In the genomic region with DNA sequence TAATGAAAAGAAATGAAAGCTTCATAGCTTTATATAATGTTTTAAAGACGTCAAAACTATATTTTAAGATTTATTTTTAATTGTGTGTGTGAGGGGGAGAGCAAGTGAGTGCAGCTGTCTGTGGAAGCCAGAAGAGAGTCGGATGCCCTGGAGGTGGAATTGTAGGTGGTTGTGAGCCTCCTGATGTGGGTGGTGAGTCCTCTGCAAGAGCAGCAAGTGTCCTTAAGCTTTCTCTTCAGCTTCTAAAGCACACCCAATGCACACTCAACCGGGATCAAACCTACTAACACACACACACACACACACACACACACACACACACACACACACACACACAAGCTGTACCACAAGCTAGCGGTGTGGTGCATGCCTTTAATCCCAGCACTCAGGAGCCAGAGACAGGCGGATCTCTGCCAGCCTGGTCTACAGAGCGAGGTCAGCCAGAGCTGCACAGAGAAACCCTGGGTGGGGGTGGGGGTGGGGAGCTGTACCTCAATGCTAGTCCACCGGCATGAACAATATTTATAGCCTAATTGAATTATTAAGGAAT, we compare ENCODE assay signal across 10 mouse cellular contexts.
DNase-seq lines count a peak whose midpoint lies in the region; ATAC-seq and TF ChIP-seq lines count a peak whose summit lies in the region.
"Had no signal": no experiment of that assay in that cellular context is flagged by ENCODE, and none has a peak within 500 bp of the region (broad histone marks: within the 10 kb centered on the region; RNA-seq: fewer than 3 reads in every experiment).

No protein-coding gene starts in this region.

- H3K4me2 ChIP-seq in heart, embryonic 16.5 days (ENCODE audit: low read depth, low read length): no peak overlapping the region
- H3K4me2 ChIP-seq in stomach, embryonic 14.5 days (replicated peaks; ENCODE audit: low read depth, low read length): no peak overlapping the region
- no peak overlapping the region for H3K4me2 ChIP-seq in stomach, postnatal 0 days (replicated peaks; ENCODE audit: low read depth)

- DNase-seq in heart, postnatal 14 days: no peak
- DNase-seq in stomach, postnatal 0 days (ENCODE audit: low spot score): no peak
- no peak for DNase-seq in limb, embryonic 10.5 days (ENCODE audit: low spot score)
- DNase-seq in adrenal gland, postnatal 10 days: no peak
- DNase-seq in testis, postnatal 10 days (ENCODE audit: low spot score): no peak
- no peak for DNase-seq in kidney, postnatal 36 days
- DNase-seq: liver, postnatal 0 days had no signal

- H3K9me3 ChIP-seq in heart, embryonic 16.5 days (replicated peaks; ENCODE audit: control insufficient read depth, low read length): no peaks in the 10 kb centered on the region
- H3K9me3 ChIP-seq in stomach, embryonic 14.5 days (ENCODE audit: control insufficient read depth, low read depth, low read length): no peaks in the 10 kb centered on the region
- no peaks in the 10 kb centered on the region for H3K9me3 ChIP-seq in stomach, postnatal 0 days (ENCODE audit: control insufficient read depth, low read length)
- H3K9me3 ChIP-seq in limb, embryonic 10.5 days (replicated peaks): no peaks in the 10 kb centered on the region
- H3K9me3 ChIP-seq: G1E had no signal

- no peaks in the 10 kb centered on the region for H3K27me3 ChIP-seq in heart, embryonic 16.5 days (ENCODE audit: control insufficient read depth, insufficient read depth, low read length)
- H3K27me3 ChIP-seq in stomach, embryonic 14.5 days (ENCODE audit: control insufficient read depth, insufficient read depth, low read length): no peaks in the 10 kb centered on the region
- H3K27me3 ChIP-seq in stomach, postnatal 0 days (ENCODE audit: control insufficient read depth, insufficient read depth, low read length): no peaks in the 10 kb centered on the region
- H3K27me3 ChIP-seq in limb, embryonic 10.5 days (ENCODE audit: low read depth, poor library complexity, severe bottlenecking): no peaks in the 10 kb centered on the region

- 60% methylated on average over 7 of the region's 7 CpGs for WGBS in heart, embryonic 16.5 days
- 72% methylated on average over 7 of the region's 7 CpGs for WGBS in stomach, embryonic 14.5 days
- 68% methylated on average over 7 of the region's 7 CpGs for WGBS in stomach, postnatal 0 days
- WGBS in limb, embryonic 10.5 days: 66% methylated on average over 7 of the region's 7 CpGs

- intact Hi-C loops in heart, postnatal 14 days (cut with DNase I): loop anchor here (1.0 kb wide), 1 partner anchor 9 kb away; no protein-coding TSS in a partner anchor

- H3K4me3 ChIP-seq in heart, embryonic 16.5 days (ENCODE audit: low read length): no peak overlapping the region
- no peak overlapping the region for H3K4me3 ChIP-seq in stomach, embryonic 14.5 days (ENCODE audit: low read depth, low read length)
- H3K4me3 ChIP-seq in stomach, postnatal 0 days (ENCODE audit: low read depth, low read length): no peak overlapping the region
- no peak overlapping the region for H3K4me3 ChIP-seq in limb, embryonic 10.5 days

- no peak overlapping the region for H3K9ac ChIP-seq in heart, embryonic 16.5 days (ENCODE audit: low read length)
- no peak overlapping the region for H3K9ac ChIP-seq in stomach, embryonic 14.5 days (replicated peaks; ENCODE audit: low read depth, low read length)
- H3K9ac ChIP-seq in stomach, postnatal 0 days (ENCODE audit: low read length): no peak overlapping the region
- H3K9ac ChIP-seq: liver, postnatal 0 days had no signal

- peaks cover 10% of the 10 kb centered on the region for H3K36me3 ChIP-seq in heart, embryonic 16.5 days (ENCODE audit: control insufficient read depth, insufficient read depth)
- peaks cover 4% of the 10 kb centered on the region for H3K36me3 ChIP-seq in stomach, embryonic 14.5 days (ENCODE audit: control insufficient read depth, insufficient read depth, low read length)
- H3K36me3 ChIP-seq in stomach, postnatal 0 days (ENCODE audit: control insufficient read depth, insufficient read depth, low read length): no peaks in the 10 kb centered on the region; the same call in none of the 2 replicates
- peaks cover 12% of the 10 kb centered on the region for H3K36me3 ChIP-seq in limb, embryonic 10.5 days

- H3K27ac ChIP-seq in heart, embryonic 16.5 days (ENCODE audit: low read length): peak overlapping the region; percentile 26
- peak overlapping the region; percentile 4; the same call in 1 of the 2 replicates for H3K27ac ChIP-seq in stomach, embryonic 14.5 days (ENCODE audit: low read length)
- H3K27ac ChIP-seq in stomach, postnatal 0 days (replicated peaks): no peak overlapping the region
- H3K27ac ChIP-seq in limb, embryonic 10.5 days: peak overlapping the region; percentile 86

- TF ChIP-seq CTCF in stomach, postnatal 0 days (IDR thresholded peaks at IDR 0.05; ENCODE audit: low read depth): no peak

- no peak for TF ChIP-seq EP300 in stomach, postnatal 0 days (optimal IDR thresholded peaks at IDR 0.05)

- 0 out of 2 replicates have a peak, but pooled peaks cover 5% of the 10 kb centered on the region for H3K4me1 ChIP-seq in heart, embryonic 16.5 days (ENCODE audit: control insufficient read depth, insufficient read depth, low read length)
- H3K4me1 ChIP-seq in stomach, embryonic 14.5 days (ENCODE audit: control insufficient read depth, insufficient read depth, low read length): no peaks in the 10 kb centered on the region
- H3K4me1 ChIP-seq in stomach, postnatal 0 days (replicated peaks; ENCODE audit: control insufficient read depth, insufficient read depth): no peaks in the 10 kb centered on the region
- peaks cover 32% of the 10 kb centered on the region for H3K4me1 ChIP-seq in limb, embryonic 10.5 days

- no peak for ATAC-seq in heart, embryonic 16.5 days (replicated peaks; ENCODE audit: extremely low read depth, insufficient read depth, low FRiP score)
- ATAC-seq in stomach, embryonic 14.5 days (ENCODE audit: insufficient number of reproducible peaks, insufficient read depth, low FRiP score, low read depth): no peak
- ATAC-seq in stomach, postnatal 0 days (ENCODE audit: low FRiP score, low TSS enrichment): no peak
- ATAC-seq: liver, postnatal 0 days had no signal
